Mouse (Mus musculus): Measurements from ENCODE around the gene Epb41l3.

- no peak for TF ChIP-seq CTCF (IDR thresholded peaks at IDR 0.05; ENCODE audit: extremely low read depth, insufficient read length, insufficient replicate concordance, low read depth, low read length)
- no peak for TF ChIP-seq POLR2A (IDR thresholded peaks at IDR 0.05; ENCODE audit: low read depth, low read length)
Measured at GRCm38 (mm10) chr17:69157809-69158185, 82.3 kb downstream of the Epb41l3 start.
